Mouse (Mus musculus) liver, embryonic 14.5 days (tissue): ENCODE results near the gene Tcap.

Experiments
- CTCF ChIP-seq: IDR thresholded peaks from 2 replicates; pipeline ENCODE4 v1.5.1; 2016; ENCODE audit warnings: antibody characterized with exemption, low read depth, control low read depth
- EP300 ChIP-seq: IDR thresholded peaks from 2 replicates; pipeline ENCODE4 v1.6.1; 2016; ENCODE audit warnings: antibody characterized with exemption, low read depth

- no peak for TF ChIP-seq CTCF
- no peak for TF ChIP-seq EP300
These were observed 2.0 kb upstream of the Tcap start for GRCm38 (mm10) chr11:98381651-98382050.
